8 mouse cellular contexts compared by ENCODE assay signal in the genomic region with DNA sequence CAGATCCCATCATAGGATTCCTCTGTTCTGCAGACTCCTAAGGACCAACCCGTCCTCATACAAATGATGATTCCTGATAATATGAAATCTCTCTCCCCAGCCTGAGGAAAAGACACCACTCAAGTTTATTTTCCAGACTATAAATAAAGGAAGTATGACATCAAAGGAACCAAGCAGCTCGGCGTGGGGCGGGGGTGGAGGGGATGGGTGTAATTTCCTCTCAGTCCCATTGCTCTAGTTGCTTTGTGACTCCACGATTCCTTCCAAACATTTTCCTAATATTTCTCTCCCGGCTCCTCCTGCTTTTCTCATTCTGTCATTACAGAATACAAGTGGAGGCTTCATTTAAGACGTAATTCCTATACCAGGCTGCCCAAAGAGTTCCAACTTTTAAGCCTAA. TPM values are rescaled to one million over a fixed set of nuclear protein-coding genes. Genes with fewer than 3 reads are reported as not detected.
A peak's percentile ranks its signal among the peaks of the same experiment; 100 is the strongest.
DNase-seq lines count a peak whose midpoint lies in the region; ATAC-seq and TF ChIP-seq lines count a peak whose summit lies in the region.

No protein-coding gene starts in this region.

- H3K27me3 ChIP-seq in megakaryocyte, embryonic 14.5 days (replicated peaks) = no peaks in the 10 kb centered on the region
- H3K27me3 ChIP-seq in forebrain, postnatal 0 days (ENCODE audit: insufficient read depth, low read length) = no peaks in the 10 kb centered on the region
- no peaks in the 10 kb centered on the region; the same call in 1 of the 2 replicates for H3K27me3 ChIP-seq in liver, embryonic 12.5 days (replicated peaks)
- no peaks in the 10 kb centered on the region for H3K27me3 ChIP-seq in neural tube, embryonic 14.5 days (ENCODE audit: control insufficient read depth, insufficient read depth, low read length)

- peaks cover 15% of the 10 kb centered on the region for H3K36me3 ChIP-seq in megakaryocyte, embryonic 14.5 days (replicated peaks; ENCODE audit: low read length)
- H3K36me3 ChIP-seq in forebrain, postnatal 0 days (ENCODE audit: insufficient read depth) = 0 out of 2 replicates have a peak, but pooled peaks cover 3% of the 10 kb centered on the region
- peaks cover 9% of the 10 kb centered on the region; the same call in 1 of the 2 replicates for H3K36me3 ChIP-seq in liver, embryonic 12.5 days
- H3K36me3 ChIP-seq in neural tube, embryonic 14.5 days (ENCODE audit: control insufficient read depth, insufficient read depth, low read length) = no peaks in the 10 kb centered on the region

- DNase-seq in forebrain, postnatal 0 days = no peak
- no peak for DNase-seq in right cerebral cortex, postnatal 4 days
- no peak for DNase-seq in layer of hippocampus, adult 9-10 months (ENCODE audit: low spot score)
- no peak for DNase-seq in urinary bladder, adult 18-20 months (ENCODE audit: low spot score in 2 of 2)

- peak overlapping the region; percentile 57 for H3K4me2 ChIP-seq in forebrain, postnatal 0 days (ENCODE audit: low read depth)
- peak overlapping the region; percentile 90 for H3K4me2 ChIP-seq in liver, embryonic 12.5 days
- peak overlapping the region; percentile 56 for H3K4me2 ChIP-seq in neural tube, embryonic 14.5 days (ENCODE audit: low read depth, low read length)

- H3K4me3 ChIP-seq in megakaryocyte, embryonic 14.5 days (replicated peaks) = peak overlapping the region; percentile 91
- peak overlapping the region; percentile 58 for H3K4me3 ChIP-seq in forebrain, postnatal 0 days (ENCODE audit: low read depth, low read length)
- H3K4me3 ChIP-seq in liver, embryonic 12.5 days = peak overlapping the region; percentile 74
- peak overlapping the region; percentile 62 for H3K4me3 ChIP-seq in neural tube, embryonic 14.5 days (ENCODE audit: low read depth, low read length)

- peaks cover 53% of the 10 kb centered on the region for H3K4me1 ChIP-seq in megakaryocyte, embryonic 14.5 days
- peaks cover 8% of the 10 kb centered on the region for H3K4me1 ChIP-seq in forebrain, postnatal 0 days (ENCODE audit: insufficient read depth)
- H3K4me1 ChIP-seq in liver, embryonic 12.5 days = peaks cover 42% of the 10 kb centered on the region
- peaks cover 9% of the 10 kb centered on the region for H3K4me1 ChIP-seq in neural tube, embryonic 14.5 days (ENCODE audit: control insufficient read depth, insufficient read depth, low read length)

- ATAC-seq in megakaryocyte, adult 5-6 weeks (ENCODE audit: poor library complexity, severe bottlenecking) = no peak
- no peak for ATAC-seq in forebrain, postnatal 0 days
- ATAC-seq in liver, embryonic 12.5 days = no peak
- ATAC-seq in neural tube, embryonic 14.5 days (ENCODE audit: low read depth) = peak; percentile 4; the same call in 1 of the 2 replicates

- WGBS in forebrain, postnatal 0 days = 26% methylated on average over 7 of the region's 7 CpGs
- 12% methylated on average over 7 of the region's 7 CpGs for WGBS in liver, embryonic 12.5 days (ENCODE audit: insufficient replicate concordance)
- WGBS in neural tube, embryonic 14.5 days = 13% methylated on average over 7 of the region's 7 CpGs

- no peak for TF ChIP-seq CTCF in forebrain, postnatal 0 days (IDR thresholded peaks at IDR 0.05; ENCODE audit: low read depth)

- no peaks in the 10 kb centered on the region for H3K9me3 ChIP-seq in megakaryocyte, embryonic 14.5 days
- no peaks in the 10 kb centered on the region for H3K9me3 ChIP-seq in forebrain, postnatal 0 days (ENCODE audit: low read length)
- no peaks in the 10 kb centered on the region for H3K9me3 ChIP-seq in liver, embryonic 12.5 days (replicated peaks)
- H3K9me3 ChIP-seq in neural tube, embryonic 14.5 days (ENCODE audit: control insufficient read depth, low read length) = no peaks in the 10 kb centered on the region

- H3K9ac ChIP-seq in forebrain, postnatal 0 days = peak overlapping the region; percentile 43
- peak overlapping the region; percentile 51 for H3K9ac ChIP-seq in liver, embryonic 12.5 days
- peak overlapping the region; percentile 32; the same call in 1 of the 2 replicates for H3K9ac ChIP-seq in neural tube, embryonic 14.5 days (replicated peaks; ENCODE audit: low read depth, low read length)

- H3K27ac ChIP-seq in forebrain, postnatal 0 days (ENCODE audit: low read depth, low read length) = peak overlapping the region; percentile 51
- peak overlapping the region; percentile 63; the same call in 1 of the 2 replicates for H3K27ac ChIP-seq in liver, embryonic 12.5 days
- H3K27ac ChIP-seq in neural tube, embryonic 14.5 days (ENCODE audit: low read depth, low read length) = peak overlapping the region; percentile 55; the same call in 1 of the 2 replicates

RNA-seq across cellular contexts. Expression of a gene that starts 0.6 kb away (rescaled TPM):
- polyA plus RNA-seq in megakaryocyte, embryonic 14.5 days (2012; ENCODE audit: insufficient read depth, low replicate concordance) = 39.8 and 61.7 TPM in 2 replicates
- total RNA-seq in megakaryocyte, adult 5-6 weeks (2015) = 28.3 and 31.4 TPM in 2 replicates
- total RNA-seq in megakaryocyte, adult 5-6 weeks (2017) = 38.9 and 39.2 TPM in 2 replicates
- 59.3 and 77.2 TPM in 2 replicates for total RNA-seq in forebrain, postnatal 0 days (2014; rRNA removed)
- 44.3 and 46.0 TPM in 2 replicates for polyA plus RNA-seq in forebrain, postnatal 0 days (2015; fragmentation: Nextera tagmentation; extraction: Ambion mirVana)
- 16.5 and 19.0 TPM in 2 replicates for polyA plus RNA-seq in liver, embryonic 12.5 days (2016; fragmentation: Nextera tagmentation; extraction: Ambion mirVana)
- polyA plus RNA-seq in neural tube, embryonic 14.5 days (2014; fragmentation: Nextera tagmentation; extraction: Ambion mirVana) = 27.3 and 35.4 TPM in 2 replicates

RNA-seq across cellular contexts. Expression of a gene that starts 1.3 kb away (rescaled TPM):
- 0.30 TPM in 1 of 2 replicates, not detected in the other for polyA plus RNA-seq in megakaryocyte, embryonic 14.5 days (2012; ENCODE audit: insufficient read depth, low replicate concordance)
- 88.2 and 97.9 TPM in 2 replicates for total RNA-seq in megakaryocyte, adult 5-6 weeks (2015)
- 114 and 117 TPM in 2 replicates for total RNA-seq in megakaryocyte, adult 5-6 weeks (2017)
- 5.7 and 9.9 TPM in 2 replicates for total RNA-seq in forebrain, postnatal 0 days (2014; rRNA removed)
- polyA plus RNA-seq in forebrain, postnatal 0 days (2015; fragmentation: Nextera tagmentation; extraction: Ambion mirVana) = 14.9 and 18.4 TPM in 2 replicates
- 6.7 and 8.2 TPM in 2 replicates for polyA plus RNA-seq in liver, embryonic 12.5 days (2016; fragmentation: Nextera tagmentation; extraction: Ambion mirVana)
- 12.3 and 25.0 TPM in 2 replicates for polyA plus RNA-seq in neural tube, embryonic 14.5 days (2014; fragmentation: Nextera tagmentation; extraction: Ambion mirVana)

RNA-seq across cellular contexts. Expression of a gene that starts 11.1 kb away (rescaled TPM):
- 10.4 and 16.9 TPM in 2 replicates for polyA plus RNA-seq in megakaryocyte, embryonic 14.5 days (2012; ENCODE audit: insufficient read depth, low replicate concordance)
- total RNA-seq in megakaryocyte, adult 5-6 weeks (2015) = 1.0 and 1.2 TPM in 2 replicates
- 0.85 and 1.6 TPM in 2 replicates for total RNA-seq in megakaryocyte, adult 5-6 weeks (2017)
- 3.4 and 5.9 TPM in 2 replicates for total RNA-seq in forebrain, postnatal 0 days (2014; rRNA removed)
- 8.2 and 11.2 TPM in 2 replicates for polyA plus RNA-seq in forebrain, postnatal 0 days (2015; fragmentation: Nextera tagmentation; extraction: Ambion mirVana)
- 2.4 and 2.8 TPM in 2 replicates for polyA plus RNA-seq in liver, embryonic 12.5 days (2016; fragmentation: Nextera tagmentation; extraction: Ambion mirVana)
- polyA plus RNA-seq in neural tube, embryonic 14.5 days (2014; fragmentation: Nextera tagmentation; extraction: Ambion mirVana) = 3.3 and 4.6 TPM in 2 replicates

RNA-seq across cellular contexts. Expression of a gene that starts 11.4 kb away (rescaled TPM):
- not detected in 2 replicates for polyA plus RNA-seq in megakaryocyte, embryonic 14.5 days (2012; ENCODE audit: insufficient read depth, low replicate concordance)
- total RNA-seq in megakaryocyte, adult 5-6 weeks (2015) = not detected in 2 replicates
- total RNA-seq in megakaryocyte, adult 5-6 weeks (2017) = not detected in 2 replicates
- 5.0 and 9.4 TPM in 2 replicates for total RNA-seq in forebrain, postnatal 0 days (2014; rRNA removed)
- 11.2 and 12.8 TPM in 2 replicates for polyA plus RNA-seq in forebrain, postnatal 0 days (2015; fragmentation: Nextera tagmentation; extraction: Ambion mirVana)
- 10.3 and 10.6 TPM in 2 replicates for polyA plus RNA-seq in liver, embryonic 12.5 days (2016; fragmentation: Nextera tagmentation; extraction: Ambion mirVana)
- polyA plus RNA-seq in neural tube, embryonic 14.5 days (2014; fragmentation: Nextera tagmentation; extraction: Ambion mirVana) = 0.12 and 0.89 TPM in 2 replicates

RNA-seq across cellular contexts. Expression of a gene that starts 21.8 kb away (rescaled TPM):
- polyA plus RNA-seq in megakaryocyte, embryonic 14.5 days (2012; ENCODE audit: insufficient read depth, low replicate concordance) = 36.5 and 191 TPM in 2 replicates
- total RNA-seq in megakaryocyte, adult 5-6 weeks (2015) = 143 and 165 TPM in 2 replicates
- total RNA-seq in megakaryocyte, adult 5-6 weeks (2017) = 333 and 410 TPM in 2 replicates
- 113 and 193 TPM in 2 replicates for total RNA-seq in forebrain, postnatal 0 days (2014; rRNA removed)
- polyA plus RNA-seq in forebrain, postnatal 0 days (2015; fragmentation: Nextera tagmentation; extraction: Ambion mirVana) = 251 and 296 TPM in 2 replicates
- polyA plus RNA-seq in liver, embryonic 12.5 days (2016; fragmentation: Nextera tagmentation; extraction: Ambion mirVana) = 280 and 285 TPM in 2 replicates
- polyA plus RNA-seq in neural tube, embryonic 14.5 days (2014; fragmentation: Nextera tagmentation; extraction: Ambion mirVana) = 272 and 277 TPM in 2 replicates
